Mouse (Mus musculus): ENCODE data around the gene Sh3rf1.

DNA sequence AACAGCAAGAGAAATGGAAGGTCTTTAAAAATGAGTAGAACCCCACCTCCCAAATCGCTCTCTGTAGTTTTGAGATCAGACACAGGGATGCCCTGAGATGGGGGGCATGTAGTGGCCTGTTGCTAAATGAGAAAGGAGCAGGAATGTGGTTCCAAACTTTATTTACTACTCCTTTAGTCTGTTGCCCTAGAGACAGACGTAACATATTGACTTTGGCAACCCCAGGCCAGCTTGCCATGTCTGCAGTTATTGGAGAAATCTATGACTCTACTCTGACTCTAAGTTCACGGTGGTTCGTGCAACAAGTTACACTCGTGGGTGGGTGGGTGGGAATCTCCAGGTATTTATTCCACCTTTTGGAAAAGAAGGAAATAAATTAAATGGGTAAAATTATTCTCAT lies 30.5 kb downstream of the Sh3rf1 start:
- TF ChIP-seq CTCF (IDR thresholded peaks at IDR 0.05; ENCODE audit: borderline replicate concordance, insufficient read depth, low read depth, low read length) (no peak), POLR2A (IDR thresholded peaks at IDR 0.05; ENCODE audit: borderline replicate concordance, insufficient read depth, low read length) (no peak)
